Mouse (Mus musculus): Measurements from ENCODE around the gene Pax8. TPM values are rescaled to one million over a fixed set of nuclear protein-coding genes. Genes with fewer than 3 reads are reported as not detected.

Pax8 gene
- polyA plus RNA-seq, 1 experiment from 2014 or later = 6.8 TPM

DNA sequence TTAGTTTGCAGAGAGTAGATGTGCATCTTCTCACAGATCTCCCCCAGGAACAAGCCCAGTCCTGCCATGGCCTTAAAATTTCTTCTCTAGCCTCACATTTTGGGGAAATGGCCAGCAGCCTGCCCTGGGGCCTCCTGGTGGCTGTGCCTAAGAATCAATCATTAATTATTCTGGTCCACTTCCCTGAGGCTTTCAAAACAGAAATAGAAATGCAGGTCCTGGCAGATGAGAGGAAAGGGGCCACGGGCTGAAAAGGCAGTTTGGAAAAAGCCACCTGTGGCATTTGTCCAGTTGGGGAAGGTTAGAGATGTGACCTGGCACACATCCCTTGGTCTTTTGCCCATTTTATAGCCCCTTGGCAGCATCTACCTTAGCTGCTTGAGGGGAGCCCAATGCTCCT is 3.8 kb upstream of the Pax8 start:
- Histone ChIP-seq H3K9me3 (replicated peaks) (no peaks in the 10 kb centered on the region), H3K4me1 (peaks cover 32% of the 10 kb centered on the region), H3K27ac (replicated peaks) (no peak overlapping the region), H3K27me3 (ENCODE audit: low read depth, poor library complexity, severe bottlenecking) (peaks cover 56% of the 10 kb centered on the region), H3K36me3 (no peaks in the 10 kb centered on the region), H3K4me3 (no peak overlapping the region)
- DNase-seq (ENCODE audit: low spot score) = no peak
- WGBS = 15% methylated on average over 1 of the region's 1 CpGs

DNA sequence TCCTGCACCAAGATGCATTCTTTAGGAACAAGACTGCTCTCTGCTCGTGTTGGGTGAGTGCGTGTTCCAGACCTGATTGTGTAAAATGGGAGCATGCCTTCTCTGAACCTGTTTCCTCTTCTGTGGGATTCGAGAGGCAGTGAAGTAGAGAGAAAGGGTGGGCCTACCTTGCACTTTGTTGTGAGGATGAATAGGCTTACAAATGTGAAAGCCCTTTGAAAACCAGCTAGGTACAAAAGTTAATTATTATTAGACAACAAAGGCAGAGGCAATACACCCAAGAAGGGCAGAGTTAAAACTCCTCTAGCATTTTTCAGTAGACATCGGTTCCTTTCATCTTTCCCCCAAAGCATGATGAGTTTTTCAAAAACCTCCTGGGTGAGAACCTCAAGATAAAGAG is 3.2 kb upstream of the Pax8 start:
- WGBS = 53% methylated on average over 4 of the region's 4 CpGs
- no peaks in the 10 kb centered on the region for H3K9me3 ChIP-seq (replicated peaks)
- H3K4me3 ChIP-seq = no peak overlapping the region
- DNase-seq (ENCODE audit: low spot score) = no peak
- no peak overlapping the region for H3K27ac ChIP-seq (replicated peaks)
- peaks cover 61% of the 10 kb centered on the region for H3K27me3 ChIP-seq (ENCODE audit: low read depth, poor library complexity, severe bottlenecking)
- peaks cover 37% of the 10 kb centered on the region for H3K4me1 ChIP-seq
- no peaks in the 10 kb centered on the region for H3K36me3 ChIP-seq

- Histone ChIP-seq H3K27me3 (ENCODE audit: low read depth, poor library complexity, severe bottlenecking) (peaks cover 87% of the 10 kb centered on the region), H3K4me1 (peaks cover 46% of the 10 kb centered on the region), H3K36me3 (no peaks in the 10 kb centered on the region), H3K27ac (replicated peaks) (peak overlapping the region; percentile 77), H3K9me3 (replicated peaks) (no peaks in the 10 kb centered on the region), H3K4me3 (peak overlapping the region; percentile 60)
- 4% methylated on average over 29 of the region's 29 CpGs for whole genome bisulfite sequencing
- peak; percentile 43 for DNase-seq (ENCODE audit: low spot score)
Observed at GRCm38 (mm10) chr2:24474514-24475378, 653 bp downstream of the Pax8 start.

- Histone ChIP-seq H3K4me3 (peak overlapping the region; percentile 60), H3K9me3 (replicated peaks) (no peaks in the 10 kb centered on the region), H3K36me3 (no peaks in the 10 kb centered on the region), H3K27me3 (ENCODE audit: low read depth, poor library complexity, severe bottlenecking) (peaks cover 93% of the 10 kb centered on the region), H3K27ac (replicated peaks) (peak overlapping the region; percentile 77), H3K4me1 (peaks cover 37% of the 10 kb centered on the region)
- peak; percentile 69 for DNase-seq (ENCODE audit: low spot score)
- under 1% methylated on average over 56 of the region's 56 CpGs for WGBS
Observed at GRCm38 (mm10) chr2:24473641-24474511, 1.5 kb downstream of the Pax8 start.

- Histone ChIP-seq H3K9me3 (replicated peaks) (no peaks in the 10 kb centered on the region), H3K27me3 (ENCODE audit: low read depth, poor library complexity, severe bottlenecking) (peaks cover 99% of the 10 kb centered on the region), H3K27ac (replicated peaks) (no peak overlapping the region), H3K4me1 (peaks cover 36% of the 10 kb centered on the region), H3K4me3 (peak overlapping the region; percentile 60), H3K36me3 (no peaks in the 10 kb centered on the region)
- peak; percentile 45 for DNase-seq (ENCODE audit: low spot score)
- WGBS = 3% methylated on average over 11 of the region's 11 CpGs
Observed at GRCm38 (mm10) chr2:24472677-24473076, 2.7 kb downstream of the Pax8 start.

GRCm38 (mm10) chr2:24472111-24472510 is 3.3 kb downstream of the Pax8 start:
- no peak overlapping the region for H3K27ac ChIP-seq (replicated peaks)
- peaks cover 98% of the 10 kb centered on the region for H3K27me3 ChIP-seq (ENCODE audit: low read depth, poor library complexity, severe bottlenecking)
- H3K36me3 ChIP-seq = no peaks in the 10 kb centered on the region
- no peaks in the 10 kb centered on the region for H3K9me3 ChIP-seq (replicated peaks)
- WGBS = 4% methylated on average over 7 of the region's 7 CpGs
- peaks cover 41% of the 10 kb centered on the region for H3K4me1 ChIP-seq
- no peak overlapping the region for H3K4me3 ChIP-seq
- peak; percentile 23 for DNase-seq (ENCODE audit: low spot score)

DNA sequence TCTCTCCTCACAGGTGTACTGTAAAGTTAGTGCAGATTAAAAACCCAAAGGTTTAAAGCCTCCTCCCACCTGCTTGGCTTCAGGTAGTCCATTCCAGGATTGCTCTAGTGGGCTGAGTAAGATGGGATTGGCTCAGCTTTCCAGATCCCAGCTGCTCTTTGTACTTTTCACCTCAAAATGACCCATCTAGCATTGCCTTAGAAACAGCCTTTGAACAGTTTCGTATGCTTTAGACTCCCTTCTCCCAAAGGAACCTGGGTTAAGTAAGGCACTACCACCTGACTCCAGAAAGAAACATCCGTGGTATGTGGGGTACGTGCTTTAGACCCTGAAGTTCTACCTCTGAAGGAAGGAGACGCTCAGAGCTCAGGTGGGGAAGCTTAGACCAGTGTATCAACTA is 6.3 kb downstream of the Pax8 start:
- no peak for DNase-seq (ENCODE audit: low spot score)
- H3K4me3 ChIP-seq = no peak overlapping the region
- no peaks in the 10 kb centered on the region for H3K36me3 ChIP-seq
- H3K4me1 ChIP-seq = peaks cover 25% of the 10 kb centered on the region
- no peaks in the 10 kb centered on the region for H3K9me3 ChIP-seq (replicated peaks)
- WGBS = 61% methylated on average over 4 of the region's 4 CpGs
- H3K27ac ChIP-seq (replicated peaks) = no peak overlapping the region
- peaks cover 68% of the 10 kb centered on the region for H3K27me3 ChIP-seq (ENCODE audit: low read depth, poor library complexity, severe bottlenecking)

- Histone ChIP-seq H3K9me3 (replicated peaks) (no peaks in the 10 kb centered on the region), H3K27ac (replicated peaks) (no peak overlapping the region), H3K36me3 (no peaks in the 10 kb centered on the region), H3K4me1 (peaks cover 18% of the 10 kb centered on the region), H3K4me3 (no peak overlapping the region), H3K27me3 (ENCODE audit: low read depth, poor library complexity, severe bottlenecking) (peaks cover 62% of the 10 kb centered on the region)
- DNase-seq (ENCODE audit: low spot score) = no peak
- WGBS = 75% methylated on average over 1 of the region's 1 CpGs
Observed at GRCm38 (mm10) chr2:24468430-24468829, 7.0 kb downstream of the Pax8 start.

- DNase-seq (ENCODE audit: low spot score) = no peak
- 5% methylated on average over 1 of the region's 1 CpGs for WGBS
- no peak overlapping the region for H3K4me3 ChIP-seq
- H3K27me3 ChIP-seq (ENCODE audit: low read depth, poor library complexity, severe bottlenecking) = peaks cover 49% of the 10 kb centered on the region
- no peaks in the 10 kb centered on the region for H3K9me3 ChIP-seq (replicated peaks)
- H3K27ac ChIP-seq (replicated peaks) = no peak overlapping the region
- peaks cover 9% of the 10 kb centered on the region for H3K4me1 ChIP-seq
- H3K36me3 ChIP-seq = no peaks in the 10 kb centered on the region
Observed at GRCm38 (mm10) chr2:24467156-24467555, 8.2 kb downstream of the Pax8 start.

GRCm38 (mm10) chr2:24460808-24461127 is 14.6 kb downstream of the Pax8 start:
- 0 out of 2 replicates have a peak, but pooled peaks cover 4% of the 10 kb centered on the region for H3K27me3 ChIP-seq (ENCODE audit: low read depth, poor library complexity, severe bottlenecking)
- no peak overlapping the region for H3K27ac ChIP-seq (replicated peaks)
- H3K9me3 ChIP-seq (replicated peaks) = no peaks in the 10 kb centered on the region
- WGBS = 6% methylated on average over 2 of the region's 2 CpGs
- no peaks in the 10 kb centered on the region for H3K36me3 ChIP-seq
- H3K4me1 ChIP-seq = peaks cover 8% of the 10 kb centered on the region; the same call in 1 of the 2 replicates
- H3K4me3 ChIP-seq = no peak overlapping the region
- no peak for DNase-seq (ENCODE audit: low spot score)

GRCm38 (mm10) chr2:24460112-24460807 is 15.1 kb downstream of the Pax8 start:
- H3K36me3 ChIP-seq = no peaks in the 10 kb centered on the region
- no peak for DNase-seq (ENCODE audit: low spot score)
- H3K27me3 ChIP-seq (ENCODE audit: low read depth, poor library complexity, severe bottlenecking) = 0 out of 2 replicates have a peak, but pooled peaks cover 4% of the 10 kb centered on the region
- WGBS = 52% methylated on average over 9 of the region's 9 CpGs
- no peak overlapping the region for H3K27ac ChIP-seq (replicated peaks)
- no peaks in the 10 kb centered on the region for H3K9me3 ChIP-seq (replicated peaks)
- peaks cover 13% of the 10 kb centered on the region; the same call in 1 of the 2 replicates for H3K4me1 ChIP-seq
- H3K4me3 ChIP-seq = no peak overlapping the region

GRCm38 (mm10) chr2:24456841-24457240 is 18.6 kb downstream of the Pax8 start:
- no peak overlapping the region for H3K27ac ChIP-seq (replicated peaks)
- DNase-seq (ENCODE audit: low spot score) = no peak
- no peak overlapping the region for H3K4me3 ChIP-seq
- no peaks in the 10 kb centered on the region for H3K36me3 ChIP-seq
- H3K9me3 ChIP-seq (replicated peaks) = no peaks in the 10 kb centered on the region
- H3K27me3 ChIP-seq (ENCODE audit: low read depth, poor library complexity, severe bottlenecking) = 0 out of 2 replicates have a peak, but pooled peaks cover 4% of the 10 kb centered on the region
- 90% methylated on average over 4 of the region's 4 CpGs for WGBS
- H3K4me1 ChIP-seq = peaks cover 28% of the 10 kb centered on the region
